Mouse (Mus musculus): Measurements from ENCODE around the gene Fos.

Gene Fos

GRCm38 (mm10) chr12:85461913-85462663 lies 11.6 kb upstream of the Fos start:
- 72% methylated on average over 21 of the region's 21 CpGs for WGBS

GRCm38 (mm10) chr12:85462802-85463201 lies 10.9 kb upstream of the Fos start:
- WGBS, result 68% methylated on average over 7 of the region's 7 CpGs

- WGBS, result 78% methylated on average over 5 of the region's 5 CpGs
Measured at GRCm38 (mm10) chr12:85464431-85464830, 9.3 kb upstream of the Fos start.

GRCm38 (mm10) chr12:85464902-85465301 lies 8.8 kb upstream of the Fos start:
- 72% methylated on average over 3 of the region's 3 CpGs for WGBS

GRCm38 (mm10) chr12:85467854-85468253 lies 5.8 kb upstream of the Fos start:
- WGBS, result 30% methylated on average over 14 of the region's 14 CpGs

GRCm38 (mm10) chr12:85468666-85469065 lies 5.0 kb upstream of the Fos start:
- 75% methylated on average over 12 of the region's 12 CpGs for WGBS

GRCm38 (mm10) chr12:85471920-85472655 lies 1.6 kb upstream of the Fos start:
- WGBS, result under 1% methylated on average over 42 of the region's 42 CpGs

GRCm38 (mm10) chr12:85472656-85473410 lies 857 bp upstream of the Fos start:
- WGBS, result under 1% methylated on average over 23 of the region's 23 CpGs

GRCm38 (mm10) chr12:85474298-85475231 lies 875 bp downstream of the Fos start:
- WGBS, result 1% methylated on average over 49 of the region's 49 CpGs

GRCm38 (mm10) chr12:85475232-85475919 lies 1.7 kb downstream of the Fos start:
- WGBS, result 26% methylated on average over 16 of the region's 16 CpGs

- WGBS, result 62% methylated on average over 23 of the region's 23 CpGs
Measured at GRCm38 (mm10) chr12:85475920-85476828, 2.5 kb downstream of the Fos start.

- WGBS, result 91% methylated on average over 4 of the region's 4 CpGs
Measured at GRCm38 (mm10) chr12:85477219-85477618, 3.5 kb downstream of the Fos start.

GRCm38 (mm10) chr12:85477804-85478203 lies 4.1 kb downstream of the Fos start:
- 79% methylated on average over 3 of the region's 3 CpGs for WGBS

GRCm38 (mm10) chr12:85478696-85479095 lies 5.0 kb downstream of the Fos start:
- 93% methylated on average over 7 of the region's 7 CpGs for WGBS

- 55% methylated on average over 3 of the region's 3 CpGs for WGBS
Measured at GRCm38 (mm10) chr12:85479190-85479589, 5.5 kb downstream of the Fos start.

GRCm38 (mm10) chr12:85483155-85483554 lies 9.5 kb downstream of the Fos start:
- 43% methylated on average over 4 of the region's 4 CpGs for WGBS

GRCm38 (mm10) chr12:85484655-85485054 lies 11.0 kb downstream of the Fos start:
- 74% methylated on average over 2 of the region's 2 CpGs for WGBS

- under 1% methylated on average over 52 of the region's 52 CpGs for WGBS
Measured at GRCm38 (mm10) chr12:85485890-85486765, 12.4 kb downstream of the Fos start.

GRCm38 (mm10) chr12:85486766-85487069 lies 13.0 kb downstream of the Fos start:
- WGBS, result under 1% methylated on average over 20 of the region's 20 CpGs

Data from cerebral cortex, adult 2 months (tissue).